Mouse (Mus musculus) embryonic facial prominence, embryonic 12.5 days (tissue): ENCODE measurements around the gene Pdzd3. TPM values are rescaled to one million over a fixed set of nuclear protein-coding genes. Genes with fewer than 3 reads are reported as not detected.

Source experiments
- ATAC-seq: fragments of 200-750 bp; cut with Nextera tagmentation; 2 replicates; pipeline ENCODE4 v1.8.0; 2017; ENCODE audit not compliant: insufficient number of reproducible peaks, insufficient read depth, low FRiP score, low TSS enrichment
- H3K27ac ChIP-seq: fragments of 300-500 bp; sonication (generic); 2 replicates; pipeline ENCODE4 v1.5.1; 2016; ENCODE audit warnings: mild to moderate bottlenecking
- H3K27me3 ChIP-seq: fragments of 300-500 bp; sonication (generic); 2 replicates; pipeline ENCODE4 v1.6.1; 2016; ENCODE audit warnings: mild to moderate bottlenecking, moderate library complexity
- H3K36me3 ChIP-seq: fragments of 300-500 bp; sonication (generic); 2 replicates; pipeline ENCODE4 v1.6.1; 2016; ENCODE audit warnings: mild to moderate bottlenecking
- H3K4me1 ChIP-seq: fragments of 300-500 bp; sonication (generic); 2 replicates; pipeline ENCODE4 v1.6.1; 2016
- H3K4me2 ChIP-seq: fragments of 300-500 bp; sonication (generic); replicated peaks from 2 replicates; pipeline ENCODE4 v1.6.1; 2016; ENCODE audit warnings: mild to moderate bottlenecking, moderate library complexity
- H3K4me3 ChIP-seq: fragments of 300-500 bp; sonication (generic); 2 replicates; pipeline ENCODE4 v1.5.1; 2016; ENCODE audit warnings: mild to moderate bottlenecking
- H3K9ac ChIP-seq: fragments of 300-500 bp; sonication (generic); 2 replicates; pipeline ENCODE4 v1.6.1; 2016; ENCODE audit warnings: mild to moderate bottlenecking, moderate library complexity
- H3K9me3 ChIP-seq: fragments of 300-500 bp; sonication (generic); 2 replicates; pipeline ENCODE4 v1.6.1; 2016; ENCODE audit warnings: mild to moderate bottlenecking, moderate library complexity
- WGBS: fragments of 180-500 bp; shearing (Covaris S2); methylation state at CpG from one replicate; pipeline ENCODE4 v1.1.7; 2016; 5-methylcytosine and 5-hydroxymethylcytosine counted together
- polyA plus RNA-seq: library from polyadenylated mRNA; unstranded; fragments of >200 nt; fragmentation: Nextera tagmentation; extraction: Ambion mirVana; gene quantifications from 2 replicates; pipeline ENCODE4 v1.2.1, GENCODE M21; 2016

The Pdzd3 gene
- polyA plus RNA-seq, 1 experiment from 2014 or later, result 0.12 TPM

GRCm38 (mm10) chr9:44249181-44250146, 1.8 kb downstream of the Pdzd3 start:
- Histone ChIP-seq H3K9ac (no peak overlapping the region), H3K4me3 (no peak overlapping the region), H3K9me3 (no peaks in the 10 kb centered on the region), H3K27ac (no peak overlapping the region), H3K27me3 (no peaks in the 10 kb centered on the region), H3K36me3 (no peaks in the 10 kb centered on the region), H3K4me2 (peak overlapping the region; percentile 31), H3K4me1 (peaks cover 12% of the 10 kb centered on the region)
- WGBS, result 47% methylated on average over 26 of the region's 26 CpGs
- no peak for ATAC-seq

- Histone ChIP-seq H3K4me1 (0 out of 2 replicates have a peak, but pooled peaks cover 4% of the 10 kb centered on the region), H3K27ac (no peak overlapping the region), H3K4me3 (no peak overlapping the region), H3K36me3 (no peaks in the 10 kb centered on the region), H3K9ac (no peak overlapping the region), H3K27me3 (no peaks in the 10 kb centered on the region), H3K9me3 (no peaks in the 10 kb centered on the region), H3K4me2 (no peak overlapping the region)
- ATAC-seq, result no peak
- WGBS, result 83% methylated on average over 6 of the region's 6 CpGs
Observed at GRCm38 (mm10) chr9:44247907-44248306, 3.4 kb downstream of the Pdzd3 start.

- no peak overlapping the region for H3K4me2 ChIP-seq
- H3K27ac ChIP-seq, result no peak overlapping the region
- no peak overlapping the region for H3K9ac ChIP-seq
- H3K27me3 ChIP-seq, result no peaks in the 10 kb centered on the region
- H3K4me3 ChIP-seq, result no peak overlapping the region
- H3K4me1 ChIP-seq, result no peaks in the 10 kb centered on the region
- no peak for ATAC-seq
- no peaks in the 10 kb centered on the region for H3K36me3 ChIP-seq
- 46% methylated on average over 2 of the region's 2 CpGs for WGBS
- no peaks in the 10 kb centered on the region for H3K9me3 ChIP-seq
Observed at GRCm38 (mm10) chr9:44243621-44244020, 7.7 kb downstream of the Pdzd3 start.

- Histone ChIP-seq H3K4me2 (no peak overlapping the region), H3K4me1 (no peaks in the 10 kb centered on the region), H3K27ac (no peak overlapping the region), H3K4me3 (no peak overlapping the region), H3K9ac (no peak overlapping the region), H3K27me3 (no peaks in the 10 kb centered on the region), H3K9me3 (no peaks in the 10 kb centered on the region), H3K36me3 (no peaks in the 10 kb centered on the region)
- no peak for ATAC-seq
- 70% methylated on average over 9 of the region's 9 CpGs for WGBS
Observed at GRCm38 (mm10) chr9:44241418-44241817, 9.9 kb downstream of the Pdzd3 start.

- H3K4me2 ChIP-seq, result no peak overlapping the region
- H3K9ac ChIP-seq, result no peak overlapping the region
- no peak overlapping the region for H3K4me3 ChIP-seq
- ATAC-seq, result no peak
- no peaks in the 10 kb centered on the region for H3K27me3 ChIP-seq
- no peaks in the 10 kb centered on the region for H3K36me3 ChIP-seq
- no peaks in the 10 kb centered on the region for H3K9me3 ChIP-seq
- H3K4me1 ChIP-seq, result no peaks in the 10 kb centered on the region
- 56% methylated on average over 5 of the region's 5 CpGs for WGBS
- no peak overlapping the region for H3K27ac ChIP-seq
Observed at GRCm38 (mm10) chr9:44240911-44241310, 10.4 kb downstream of the Pdzd3 start.

DNA sequence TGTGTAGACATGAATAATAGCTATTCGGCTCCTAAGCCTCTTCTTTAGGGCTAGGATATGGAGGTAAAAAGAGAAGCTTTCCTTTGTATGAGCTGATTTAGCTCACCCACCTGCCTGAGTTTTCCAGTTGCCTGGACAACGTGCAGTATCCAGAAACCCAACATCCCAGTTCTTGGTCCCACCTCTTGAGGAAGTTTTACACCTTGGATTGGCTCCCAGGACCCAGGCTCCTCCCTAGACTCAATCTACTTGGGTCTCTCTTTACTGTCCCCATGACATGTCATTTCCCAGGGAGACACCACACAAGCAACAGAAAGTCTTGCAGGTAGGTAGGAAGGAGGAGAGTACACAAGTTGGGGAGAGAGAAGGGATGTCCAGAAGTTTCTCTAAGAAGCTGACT, 10.9 kb downstream of the Pdzd3 start, which contains the start of gene Ccdc153:
Gene Ccdc153, plus strand, starts transcription at position 278 of the 400 bp plus-strand sequence.
- no peak within 1 kb of the TSS for H3K9ac ChIP-seq
- H3K27me3 ChIP-seq, result no peaks in the 10 kb centered on the region
- no peaks in the 10 kb centered on the region for H3K9me3 ChIP-seq
- H3K4me2 ChIP-seq, result no peak within 1 kb of the TSS
- no peaks in the 10 kb centered on the region for H3K36me3 ChIP-seq
- 52% methylated on average over 2 of the region's 2 CpGs for WGBS
- no peaks in the 10 kb centered on the region for H3K4me1 ChIP-seq
- H3K4me3 ChIP-seq, result no peak within 1 kb of the TSS
- no peak within 1 kb of the TSS for H3K27ac ChIP-seq
- ATAC-seq, result no peak

- no peaks in the 10 kb centered on the region for H3K4me1 ChIP-seq
- H3K9ac ChIP-seq, result no peak overlapping the region
- no peak overlapping the region for H3K4me3 ChIP-seq
- no peaks in the 10 kb centered on the region for H3K27me3 ChIP-seq
- H3K4me2 ChIP-seq, result no peak overlapping the region
- 12% methylated on average over 5 of the region's 5 CpGs for WGBS
- no peak overlapping the region for H3K27ac ChIP-seq
- H3K36me3 ChIP-seq, result no peaks in the 10 kb centered on the region
- ATAC-seq, result no peak
- H3K9me3 ChIP-seq, result no peaks in the 10 kb centered on the region
Observed at GRCm38 (mm10) chr9:44239447-44239846, 11.8 kb downstream of the Pdzd3 start.

DNA sequence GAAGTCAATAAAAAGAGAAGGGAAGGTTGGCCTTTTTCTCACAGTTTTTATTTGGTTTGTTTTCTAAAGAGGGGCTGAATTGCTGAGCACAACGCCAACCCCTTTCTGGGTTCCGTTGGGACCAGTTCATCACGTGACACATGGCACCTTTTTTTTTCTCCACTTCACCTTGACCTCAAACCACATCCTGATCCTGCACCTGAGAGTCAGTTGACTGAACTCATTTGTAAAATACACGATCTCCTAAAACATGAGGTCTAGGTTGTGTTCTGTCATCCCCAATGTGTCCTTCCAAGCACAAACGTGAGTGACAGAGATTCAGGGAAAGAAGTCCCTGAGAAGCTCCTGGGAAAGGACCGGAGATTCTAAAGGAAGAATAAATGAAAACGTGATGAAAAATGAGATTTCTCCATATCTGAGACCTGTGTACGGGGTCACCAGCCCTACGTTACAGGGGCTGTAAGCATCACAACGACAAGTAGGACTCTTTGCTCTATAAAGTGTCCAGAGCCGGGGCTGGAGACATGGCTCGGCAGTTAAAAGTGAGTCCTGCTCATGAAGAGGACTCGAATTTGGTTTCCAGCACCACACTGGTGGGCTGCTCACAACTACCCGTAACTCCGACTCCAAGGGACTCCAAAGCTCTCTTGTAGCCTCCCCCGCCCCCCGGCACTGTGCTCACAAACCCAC, 12.6 kb downstream of the Pdzd3 start:
- Histone ChIP-seq H3K4me2 (no peak overlapping the region), H3K27ac (no peak overlapping the region), H3K36me3 (no peaks in the 10 kb centered on the region), H3K4me1 (no peaks in the 10 kb centered on the region), H3K9ac (no peak overlapping the region), H3K4me3 (no peak overlapping the region), H3K27me3 (no peaks in the 10 kb centered on the region), H3K9me3 (no peaks in the 10 kb centered on the region)
- no peak for ATAC-seq
- WGBS, result 79% methylated on average over 17 of the region's 17 CpGs

DNA sequence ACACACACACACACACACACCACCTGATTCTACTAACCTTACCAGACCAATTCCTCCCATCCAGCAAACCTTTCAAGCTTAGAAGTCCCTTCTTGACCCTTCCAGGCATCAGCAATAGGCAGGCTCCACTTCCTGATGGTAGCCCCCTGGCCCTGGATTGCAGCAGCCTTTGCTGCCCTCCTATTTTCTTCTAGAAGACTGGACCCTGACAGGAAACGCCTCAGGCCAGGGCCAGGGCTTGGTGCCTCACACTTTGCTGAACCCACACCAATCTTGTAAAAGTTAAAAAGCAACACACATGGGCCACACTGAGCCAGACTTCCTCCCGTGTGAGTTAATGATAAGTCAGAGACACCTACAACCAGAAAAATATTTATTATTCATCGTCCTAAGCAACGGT, 14.1 kb downstream of the Pdzd3 start:
- Histone ChIP-seq H3K9me3 (no peaks in the 10 kb centered on the region), H3K4me2 (no peak overlapping the region), H3K27me3 (no peaks in the 10 kb centered on the region), H3K9ac (no peak overlapping the region), H3K27ac (no peak overlapping the region), H3K4me1 (peaks cover 5% of the 10 kb centered on the region), H3K36me3 (no peaks in the 10 kb centered on the region), H3K4me3 (no peak overlapping the region)
- no peak for ATAC-seq
- WGBS, result 58% methylated on average over 4 of the region's 4 CpGs

DNA sequence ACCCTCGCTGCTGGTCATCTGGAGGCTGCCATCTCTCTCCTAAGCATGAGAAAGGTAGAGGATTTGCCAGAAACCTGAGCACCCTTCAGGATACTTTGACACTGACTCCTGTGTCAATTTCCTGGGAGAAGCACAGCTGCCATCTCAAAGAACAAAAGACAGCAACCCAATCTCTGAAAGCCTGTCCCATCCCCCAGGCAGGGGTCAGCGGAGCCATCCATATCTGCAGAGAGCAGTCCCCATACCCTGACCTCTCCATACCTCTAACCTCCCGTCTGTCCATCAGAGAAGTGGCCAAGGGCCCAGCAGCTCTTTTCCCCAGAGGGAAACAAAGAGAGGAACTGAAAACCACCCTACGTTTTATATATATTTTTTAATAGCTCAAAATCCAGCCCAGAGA, 14.7 kb downstream of the Pdzd3 start:
- no peak overlapping the region for H3K4me2 ChIP-seq
- no peak overlapping the region for H3K27ac ChIP-seq
- no peak for ATAC-seq
- no peaks in the 10 kb centered on the region for H3K27me3 ChIP-seq
- peaks cover 10% of the 10 kb centered on the region for H3K4me1 ChIP-seq
- H3K36me3 ChIP-seq, result no peaks in the 10 kb centered on the region
- no peak overlapping the region for H3K9ac ChIP-seq
- H3K9me3 ChIP-seq, result no peaks in the 10 kb centered on the region
- 34% methylated on average over 4 of the region's 4 CpGs for WGBS
- no peak overlapping the region for H3K4me3 ChIP-seq

DNA sequence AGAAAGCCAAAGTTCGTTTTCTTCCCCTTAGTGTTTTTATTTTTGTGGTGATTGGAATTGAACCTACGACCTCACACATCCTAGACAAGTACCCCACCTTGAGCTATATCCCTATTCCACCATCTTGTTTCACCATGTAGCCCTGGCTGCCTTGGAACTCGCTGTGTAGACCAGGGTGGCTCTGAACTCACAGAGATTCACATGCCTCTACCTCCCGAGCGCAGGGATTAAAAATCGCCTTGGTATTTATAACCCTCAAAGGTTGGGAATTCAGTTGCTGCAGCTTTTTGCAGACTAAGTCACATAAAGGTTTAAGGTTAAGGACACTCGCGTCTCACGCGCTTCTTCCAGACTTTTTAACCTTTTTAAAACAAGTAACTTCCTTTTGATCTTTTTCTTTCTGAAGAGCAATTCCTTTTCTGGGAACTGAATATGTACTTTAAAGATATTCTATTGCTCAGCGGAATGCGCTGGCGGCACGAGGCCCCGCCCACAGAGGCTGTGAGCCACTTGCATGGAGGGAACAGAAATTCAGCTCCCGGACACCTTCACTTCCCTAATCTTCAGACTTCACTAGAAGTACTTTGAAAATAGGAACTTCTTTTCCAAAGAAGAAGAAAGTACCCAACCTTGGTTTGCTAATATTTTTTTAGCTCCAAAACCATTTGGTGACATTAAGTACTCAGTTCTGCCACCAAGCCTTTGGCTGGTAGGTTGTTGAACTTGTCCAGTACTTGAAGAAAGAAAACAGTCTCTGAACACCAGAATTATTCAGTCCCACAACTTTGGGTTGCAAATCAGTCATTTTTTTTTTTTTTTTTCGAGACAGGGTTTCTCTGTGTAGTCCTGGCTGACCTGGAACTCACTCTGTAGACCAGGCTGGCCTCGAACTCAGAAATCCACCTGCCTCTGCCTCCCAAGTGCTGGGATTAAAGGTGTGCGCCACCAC, 16.5 kb downstream of the Pdzd3 start:
- Histone ChIP-seq H3K36me3 (no peaks in the 10 kb centered on the region), H3K4me2 (peak overlapping the region; percentile 60), H3K4me3 (peak overlapping the region; percentile 78), H3K27ac (peak overlapping the region; percentile 96; the same call in 1 of the 2 replicates), H3K27me3 (no peaks in the 10 kb centered on the region), H3K9me3 (no peaks in the 10 kb centered on the region), H3K4me1 (peaks cover 11% of the 10 kb centered on the region), H3K9ac (no peak overlapping the region)
- 25% methylated on average over 19 of the region's 19 CpGs for WGBS
- ATAC-seq, result no peak; the same call in 1 of the 2 replicates
